Mouse (Mus musculus) liver, adult (tissue): ENCODE measurements at regions not wholly inside any gene's neighbourhood (a gene's known extent, or its start where the extent isn't known, plus 50 kb on each side); places are given as distances from the start of the nearest gene placed in this dataset.
A peak's percentile ranks its signal among the peaks of the same experiment; 100 is the strongest.

Experiments
- GATA4 ChIP-seq: IDR thresholded peaks from 2 replicates; pipeline ENCODE4 v1.6.1; 2014; ENCODE audit warnings: mild to moderate bottlenecking, low read length; ENCODE audit not compliant: insufficient replicate concordance

- peak; percentile 25; the same call in 1 of the 2 replicates for TF ChIP-seq GATA4
Observed at GRCm38 (mm10) chr13:110601840-110602239, 207.0 kb downstream of the Plk2 start.

- no peak for TF ChIP-seq GATA4
Observed at GRCm38 (mm10) chr13:110602894-110603293, 208.0 kb downstream of the Plk2 start.

GRCm38 (mm10) chr13:110619010-110619409 is 224.2 kb downstream of the Plk2 start:
- TF ChIP-seq GATA4: no peak

- no peak for TF ChIP-seq GATA4
Observed at GRCm38 (mm10) chr13:110627136-110627535, 232.3 kb downstream of the Plk2 start.

DNA sequence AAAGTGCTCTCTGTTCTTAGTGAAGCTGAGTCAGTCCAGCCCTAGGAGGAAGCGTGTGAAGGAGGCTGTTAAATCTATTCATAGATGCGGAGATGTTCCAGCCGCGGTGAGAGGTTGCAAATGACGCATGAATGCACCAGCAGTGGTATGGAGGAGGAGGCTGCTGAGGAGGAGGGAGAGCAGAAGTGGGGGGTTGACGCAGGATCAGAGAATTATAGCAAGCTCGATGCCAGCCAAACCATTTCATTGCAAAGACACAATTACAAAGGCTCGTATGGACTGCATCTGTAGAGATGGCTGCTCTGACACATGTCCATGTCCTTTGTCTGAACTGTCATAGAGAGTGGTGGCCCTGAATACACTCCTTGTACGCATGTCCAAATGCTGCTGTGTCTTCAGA is 232.9 kb downstream of the Plk2 start:
- no peak for TF ChIP-seq GATA4

DNA sequence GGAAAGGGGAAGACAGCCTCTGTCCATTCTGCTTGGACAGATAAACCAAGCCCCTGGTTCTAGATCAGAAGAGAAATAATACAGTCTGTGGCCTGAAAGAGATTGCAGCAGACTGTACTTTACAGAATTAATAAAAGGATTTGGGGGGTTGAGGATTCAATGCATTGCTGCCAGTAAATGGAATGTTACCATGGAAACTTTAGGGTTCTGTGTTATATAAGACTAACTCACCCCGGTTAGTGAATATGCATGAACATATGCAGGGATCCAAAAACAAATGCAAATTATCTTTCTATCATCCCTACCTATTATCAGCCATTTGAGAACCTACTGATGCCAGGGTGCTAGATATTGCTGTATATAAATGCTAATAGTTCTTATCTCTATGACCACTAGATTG is 233.4 kb downstream of the Plk2 start:
- no peak for TF ChIP-seq GATA4

DNA sequence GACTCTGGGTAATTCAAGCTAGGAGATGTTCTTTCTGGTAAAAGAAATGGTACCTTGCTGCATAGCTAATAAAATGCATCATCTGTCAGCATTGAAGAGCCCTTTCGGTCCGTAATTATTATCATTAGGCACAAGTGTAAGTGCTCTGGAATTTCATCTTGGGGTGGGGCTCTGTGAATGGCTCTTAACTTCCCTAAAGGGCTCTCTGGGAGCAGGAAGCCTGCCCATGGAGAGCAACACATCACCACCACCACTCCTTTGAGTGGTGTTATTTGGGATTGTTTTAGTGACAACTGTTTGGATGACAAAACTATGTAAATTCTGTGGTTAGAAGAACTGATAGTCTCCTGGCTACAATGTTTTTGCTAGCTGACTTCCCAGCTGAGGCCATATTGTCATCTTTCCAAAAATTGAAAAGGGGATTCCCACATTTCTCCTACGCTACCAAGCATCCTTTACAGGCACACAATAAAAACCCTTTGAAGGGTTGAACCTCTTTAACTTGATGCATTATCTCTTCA is 238.5 kb downstream of the Plk2 start:
- TF ChIP-seq GATA4: no peak

DNA sequence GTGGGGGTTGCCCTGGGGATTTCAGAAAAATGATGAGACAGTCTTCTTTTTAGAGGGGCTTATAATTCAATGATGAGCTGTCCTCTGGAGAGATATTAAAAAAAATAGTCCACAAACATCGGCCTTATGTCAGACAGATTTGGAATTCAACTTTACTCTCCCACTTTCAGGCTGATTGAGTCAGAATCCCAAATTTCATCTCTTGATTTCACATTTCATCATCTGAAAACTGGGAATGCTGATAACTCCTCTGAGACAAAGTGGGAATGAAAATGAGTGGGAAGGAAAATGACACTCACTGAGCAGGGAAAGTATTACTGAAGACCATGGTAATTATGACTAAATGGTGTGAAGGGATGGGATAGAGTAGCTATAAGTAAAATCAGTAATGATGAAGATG is 239.1 kb downstream of the Plk2 start:
- no peak for TF ChIP-seq GATA4

DNA sequence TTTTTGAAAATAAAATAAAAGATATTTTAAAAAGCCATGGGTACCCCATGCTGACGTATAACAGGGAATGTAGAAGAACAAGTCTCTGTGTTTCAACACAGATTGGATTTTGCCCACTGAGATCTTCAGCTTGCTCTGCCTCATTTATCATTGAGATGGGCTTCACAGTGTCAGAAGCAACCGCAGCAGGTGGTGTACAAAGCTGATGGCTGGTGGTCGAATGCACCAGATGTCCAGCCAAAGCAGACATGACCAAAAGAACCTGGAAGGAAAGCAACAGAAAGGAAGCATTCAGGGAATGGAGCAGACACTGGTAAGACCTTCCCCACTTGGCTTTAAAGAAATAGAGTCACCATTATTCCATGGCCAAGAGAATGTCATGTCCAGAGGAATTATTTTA is 247.9 kb downstream of the Plk2 start:
- TF ChIP-seq GATA4: no peak

GRCm38 (mm10) chr13:110643198-110643896 is 248.5 kb downstream of the Plk2 start:
- no peak for TF ChIP-seq GATA4

- no peak for TF ChIP-seq GATA4
Observed at GRCm38 (mm10) chr13:110643897-110644213, 249.0 kb downstream of the Plk2 start.

DNA sequence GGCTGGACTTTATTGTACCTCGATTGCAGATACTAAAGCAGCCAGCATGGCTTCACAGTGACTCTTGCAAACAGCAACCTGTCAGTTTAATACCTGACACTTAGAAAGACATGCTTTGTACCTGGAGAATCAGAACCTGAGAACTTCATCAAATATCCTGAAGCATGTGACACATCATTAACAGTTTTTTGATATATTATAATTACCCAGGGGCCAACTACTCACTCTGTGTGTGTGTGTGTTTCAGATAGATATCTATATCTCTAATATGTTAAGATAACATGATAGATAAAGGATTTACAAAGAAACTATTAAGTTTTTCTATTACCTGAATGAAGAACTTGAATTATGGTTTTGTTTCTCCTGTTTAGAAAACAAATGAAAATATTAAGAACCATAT is 254.5 kb downstream of the Plk2 start:
- TF ChIP-seq GATA4: no peak

GRCm38 (mm10) chr13:110649870-110650497 is 255.1 kb downstream of the Plk2 start:
- no peak for TF ChIP-seq GATA4

GRCm38 (mm10) chr13:110652201-110652600 is 257.4 kb downstream of the Plk2 start:
- TF ChIP-seq GATA4: no peak

GRCm38 (mm10) chr13:110665073-110665800 is 270.4 kb downstream of the Plk2 start:
- no peak for TF ChIP-seq GATA4
